Mouse (Mus musculus): ENCODE measurements around the gene 1300017J02Rik.

DNA sequence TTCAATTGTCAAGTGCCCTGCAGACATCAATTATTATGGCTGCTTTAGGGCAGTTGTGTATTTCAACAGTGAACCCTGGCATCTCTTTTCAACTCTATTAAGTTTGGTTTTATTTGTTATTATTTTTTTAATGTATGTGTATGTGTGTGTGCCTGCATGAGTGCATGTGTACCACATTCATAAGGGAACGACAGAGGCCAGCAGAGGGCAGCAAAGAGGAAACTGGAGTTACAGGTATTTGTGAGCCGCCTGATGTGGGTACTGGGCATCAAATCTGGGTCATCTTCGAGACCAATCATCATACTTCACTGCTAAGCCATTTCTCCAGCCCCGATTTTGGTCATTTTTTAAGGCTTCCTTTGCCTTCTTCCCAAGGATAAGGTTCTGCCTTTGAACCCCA, 39.1 kb downstream of the 1300017J02Rik start:
- no peak for TF ChIP-seq POLR2A (IDR thresholded peaks at IDR 0.05; ENCODE audit: borderline replicate concordance, control insufficient read depth, low read depth, low read length)
- TF ChIP-seq CTCF (IDR thresholded peaks at IDR 0.05; ENCODE audit: control insufficient read depth, insufficient read depth, low read length): no peak
